Mouse (Mus musculus) spleen, postnatal 0 days (tissue): ENCODE results near the gene Hsdl2. TPM values are rescaled to one million over a fixed set of nuclear protein-coding genes. Genes with fewer than 3 reads are reported as not detected.

Source experiments
- polyA plus RNA-seq: library from polyadenylated mRNA; unstranded; fragments of >200 nt; fragmentation: Nextera tagmentation; extraction: Ambion mirVana; gene quantifications from 2 replicates; pipeline ENCODE4 v1.2.1, GENCODE M21; 2015

The Hsdl2 gene
- polyA plus RNA-seq = 18.4 and 18.6 TPM in 2 replicates

DNA sequence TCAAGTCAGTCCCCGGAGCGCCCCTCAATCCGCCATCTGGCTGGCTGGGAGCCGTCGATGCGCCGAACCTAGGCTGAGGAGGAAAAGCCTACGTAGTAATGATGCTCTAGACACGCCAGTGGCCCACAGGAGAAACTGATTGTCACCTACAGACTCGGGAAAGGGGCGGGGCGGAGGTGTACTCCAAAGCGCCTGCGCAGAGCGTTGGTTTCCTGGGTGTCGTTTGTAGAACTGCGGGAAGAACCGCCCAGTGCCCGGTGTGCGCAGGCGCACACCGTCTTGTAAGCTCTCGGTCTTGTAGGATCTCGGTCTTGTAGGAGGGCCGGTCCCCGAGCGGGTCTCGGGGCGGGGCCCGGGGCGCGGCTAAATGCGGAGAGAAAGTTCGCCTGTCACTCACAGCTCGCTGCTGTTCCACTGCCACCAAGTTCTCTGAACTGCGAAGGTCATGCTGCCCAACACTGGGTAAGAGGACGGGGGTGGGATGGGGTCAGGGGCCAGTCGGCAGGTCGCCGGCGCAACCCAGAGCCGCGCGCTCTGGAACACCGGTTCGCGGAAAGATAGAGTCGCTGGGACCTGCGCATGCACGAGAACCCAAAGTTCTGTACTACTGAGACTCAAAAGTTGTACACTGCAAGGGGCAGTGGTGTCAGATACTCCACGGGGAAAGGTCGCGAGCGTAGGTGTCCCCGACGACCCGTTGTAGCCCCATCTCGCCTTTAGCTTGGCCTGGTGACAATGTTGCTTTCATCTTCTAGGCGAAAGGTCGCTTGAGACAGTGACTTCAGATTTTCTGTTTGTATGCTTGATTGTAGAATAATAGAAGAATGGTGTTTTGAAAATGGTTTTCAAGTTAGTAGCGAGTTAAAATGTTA lies at the start of gene Hsdl2:
TSS of gene Hsdl2 (plus strand) at position 250 of the 872 bp plus-strand sequence.

DNA sequence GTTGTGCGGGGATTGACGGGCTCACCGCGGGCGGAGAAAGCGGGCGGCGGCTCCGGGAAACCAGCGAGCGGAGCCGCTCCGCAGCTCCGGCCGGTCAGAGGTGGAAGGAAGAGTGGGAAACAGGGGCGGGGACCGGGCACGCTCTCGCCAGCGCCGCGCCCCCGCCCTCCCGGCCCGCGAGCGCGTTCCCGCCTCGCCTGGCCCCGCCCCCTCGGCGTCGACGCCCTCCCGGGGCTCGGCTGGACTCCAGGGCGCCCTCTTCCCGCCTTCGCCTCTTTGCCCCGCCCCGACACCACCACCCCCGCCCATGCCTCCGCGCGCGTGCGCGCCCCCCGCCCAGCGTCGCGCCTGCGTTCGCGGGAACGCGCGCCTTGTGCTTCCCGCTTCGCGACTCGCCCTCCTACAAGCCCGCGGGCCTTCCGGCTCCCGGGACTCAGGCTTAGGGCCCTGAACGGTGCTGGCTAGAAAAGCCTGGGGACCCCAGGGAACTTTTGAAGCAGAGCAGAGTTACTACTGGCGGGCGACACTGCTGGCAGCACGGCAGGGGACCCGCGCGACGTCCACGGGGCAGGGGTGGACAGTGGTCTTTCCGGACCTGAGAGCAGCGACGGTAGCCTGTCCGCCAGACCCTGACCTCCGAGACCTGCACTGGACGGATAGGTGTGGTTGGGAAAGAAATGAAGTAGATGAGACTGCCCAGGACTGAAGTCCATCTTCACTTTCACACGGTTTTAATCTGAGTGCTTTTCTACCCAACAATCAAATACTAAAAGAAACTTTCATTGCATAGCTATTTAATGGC lies 32.0 kb upstream of the Hsdl2 start, which contains the start of gene Ptbp3:
TSS of gene Ptbp3 (minus strand) at position 190 of the 802 bp plus-strand sequence.

DNA sequence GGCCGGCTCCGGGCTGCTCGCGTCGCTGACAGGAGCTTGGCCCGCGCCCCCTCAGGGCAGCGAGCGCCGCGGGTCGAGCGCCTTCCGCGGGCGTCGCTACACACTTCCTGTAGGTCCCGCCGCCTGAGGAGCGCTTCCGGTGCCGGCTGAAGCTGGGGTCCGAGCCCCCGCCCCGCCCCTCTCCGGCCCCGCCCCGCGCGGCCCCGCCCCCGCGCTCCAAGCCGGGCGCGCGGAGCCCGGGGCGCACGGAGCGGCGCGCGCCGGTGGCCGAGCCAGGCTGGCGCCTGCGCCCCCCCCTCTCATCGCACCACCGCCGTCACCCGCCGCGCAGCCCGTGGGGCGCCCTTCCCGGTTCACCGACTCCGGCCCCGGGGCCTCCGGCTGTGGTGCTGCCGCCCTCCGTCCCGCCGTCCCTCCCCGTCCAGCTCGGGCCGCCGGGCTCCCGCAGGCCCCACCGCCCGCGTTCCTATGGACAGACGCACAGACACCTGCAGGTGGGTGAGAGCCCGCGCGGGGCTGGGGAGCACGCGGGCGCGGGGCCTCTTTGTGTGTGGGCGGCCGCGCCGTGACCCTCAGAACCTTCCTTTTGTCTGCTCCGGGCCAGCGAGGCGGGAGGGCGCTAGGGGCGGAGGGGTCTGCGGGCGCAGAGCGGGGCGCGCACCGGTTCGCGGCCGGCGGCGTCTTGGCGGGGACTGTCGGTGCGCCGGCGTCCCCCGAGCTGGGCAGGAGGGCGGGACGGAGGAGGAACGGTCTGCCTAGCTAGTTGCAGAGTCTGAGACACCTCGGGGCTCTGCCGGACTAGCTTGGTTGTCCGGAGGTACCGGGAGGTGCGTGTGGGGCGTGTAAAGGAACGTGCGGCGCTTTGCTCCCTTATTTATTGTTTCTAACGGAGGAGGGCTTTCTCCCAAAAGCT lies 44.9 kb downstream of the Hsdl2 start, which contains the start of gene E130308A19Rik:
TSS of gene E130308A19Rik (plus strand) at position 214 of the 913 bp plus-strand sequence.

Other genes with a start within 250 kb of the Hsdl2 start
- 10.3 and 14.2 TPM in 2 replicates for gene Susd1, start 142.9 kb upstream of the Hsdl2 start, polyA plus RNA-seq
- 56.9 and 67.1 TPM in 2 replicates for gene Ptbp3, start 32.2 kb upstream of the Hsdl2 start, polyA plus RNA-seq
- 12.0 and 12.6 TPM in 2 replicates for gene E130308A19Rik, start 44.6 kb downstream of the Hsdl2 start, polyA plus RNA-seq
- gene Inip, start 220.0 kb downstream of the Hsdl2 start, polyA plus RNA-seq = 30.1 and 30.6 TPM in 2 replicates
- gene Snx30, start 224.3 kb downstream of the Hsdl2 start, polyA plus RNA-seq = 5.3 and 6.2 TPM in 2 replicates